ENCODE assay signal across 9 mouse cellular contexts in the genomic region with DNA sequence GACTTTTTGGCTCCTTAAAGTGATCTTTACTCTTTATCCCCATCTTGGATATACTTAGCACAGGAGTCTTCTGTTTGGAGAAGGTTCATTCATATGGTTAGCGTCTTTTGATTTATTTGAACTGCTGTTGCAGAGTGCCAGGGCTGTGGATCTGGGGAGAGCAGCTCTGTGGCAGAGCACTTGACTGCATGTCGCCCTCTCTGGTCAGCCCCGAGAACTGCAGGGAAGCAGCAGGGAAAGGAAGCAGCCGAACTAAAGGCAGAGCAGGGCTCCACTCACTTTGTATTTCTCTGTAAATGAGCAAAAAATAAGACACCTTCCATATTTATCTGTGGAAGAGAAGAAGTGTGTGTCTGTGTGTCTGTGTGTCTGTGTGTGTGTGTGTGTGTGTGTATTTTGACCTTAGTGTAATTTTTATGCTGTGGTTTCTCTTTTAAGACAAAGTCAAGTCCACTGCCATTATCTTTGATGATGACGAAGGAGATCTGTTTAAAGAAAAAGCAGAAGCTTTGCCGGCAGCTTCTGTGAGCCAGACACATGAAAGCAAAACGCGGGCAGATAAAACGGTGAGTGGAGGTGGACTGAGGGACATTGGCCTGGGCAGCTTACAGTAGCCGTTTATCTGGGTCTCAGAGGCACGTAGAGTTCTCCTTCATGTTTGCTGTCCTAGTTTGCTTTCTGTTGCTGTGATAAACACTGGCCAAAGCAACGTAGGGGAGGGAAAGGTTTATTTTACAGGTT. TPM values are rescaled to one million over a fixed set of nuclear protein-coding genes. Genes with fewer than 3 reads are reported as not detected.
DNase-seq lines count a peak whose midpoint lies in the region; ATAC-seq lines count a peak whose summit lies in the region.
"Had no signal": no experiment of that assay in that cellular context is flagged by ENCODE, and none has a peak within 500 bp of the region (broad histone marks: within the 10 kb centered on the region; RNA-seq: fewer than 3 reads in every experiment).

No protein-coding gene starts in this region.

- H3K9me3 ChIP-seq in kidney, embryonic 16.5 days (ENCODE audit: low read length): no peaks in the 10 kb centered on the region
- H3K9me3 ChIP-seq in forebrain, embryonic 14.5 days (replicated peaks; ENCODE audit: control insufficient read depth, low read length): no peaks in the 10 kb centered on the region
- H3K9me3 ChIP-seq in limb, embryonic 10.5 days (replicated peaks): no peaks in the 10 kb centered on the region
- H3K9me3 ChIP-seq: embryonic facial prominence, embryonic 15.5 days had no signal

- 64% methylated on average over 12 of the region's 12 CpGs for WGBS in kidney, embryonic 16.5 days
- WGBS in forebrain, embryonic 14.5 days: 66% methylated on average over 12 of the region's 12 CpGs
- 66% methylated on average over 12 of the region's 12 CpGs for WGBS in limb, embryonic 10.5 days

- no peak overlapping the region for H3K9ac ChIP-seq in kidney, embryonic 16.5 days (replicated peaks; ENCODE audit: low read length)
- no peak overlapping the region for H3K9ac ChIP-seq in forebrain, embryonic 14.5 days (ENCODE audit: low read length)
- H3K9ac ChIP-seq: embryonic facial prominence, embryonic 15.5 days had no signal

- no peaks in the 10 kb centered on the region for H3K4me1 ChIP-seq in kidney, embryonic 16.5 days (ENCODE audit: insufficient read depth, low read length)
- H3K4me1 ChIP-seq in forebrain, embryonic 14.5 days (ENCODE audit: control insufficient read depth, insufficient read depth, low read length): no peaks in the 10 kb centered on the region
- H3K4me1 ChIP-seq in limb, embryonic 10.5 days: no peaks in the 10 kb centered on the region
- H3K4me1 ChIP-seq: embryonic facial prominence, embryonic 15.5 days had no signal

- no peaks in the 10 kb centered on the region for H3K27me3 ChIP-seq in kidney, embryonic 16.5 days (ENCODE audit: insufficient read depth, low read length)
- H3K27me3 ChIP-seq in forebrain, embryonic 14.5 days (replicated peaks; ENCODE audit: control insufficient read depth, insufficient read depth, low read length): no peaks in the 10 kb centered on the region
- H3K27me3 ChIP-seq in limb, embryonic 10.5 days (ENCODE audit: low read depth, poor library complexity, severe bottlenecking): no peaks in the 10 kb centered on the region
- H3K27me3 ChIP-seq: embryonic facial prominence, embryonic 15.5 days had no signal

- no peak overlapping the region for H3K4me2 ChIP-seq in kidney, embryonic 16.5 days (replicated peaks; ENCODE audit: low read depth, low read length)
- no peak overlapping the region for H3K4me2 ChIP-seq in forebrain, embryonic 14.5 days (ENCODE audit: low read length)
- H3K4me2 ChIP-seq: embryonic facial prominence, embryonic 15.5 days had no signal

- H3K27ac ChIP-seq in kidney, embryonic 16.5 days (ENCODE audit: low read length): no peak overlapping the region
- no peak overlapping the region for H3K27ac ChIP-seq in forebrain, embryonic 14.5 days (ENCODE audit: low read depth, low read length)
- no peak overlapping the region for H3K27ac ChIP-seq in limb, embryonic 10.5 days
- H3K27ac ChIP-seq: embryonic facial prominence, embryonic 15.5 days had no signal

- peaks cover 62% of the 10 kb centered on the region for H3K36me3 ChIP-seq in kidney, embryonic 16.5 days (ENCODE audit: insufficient read depth, low read length)
- peaks cover 76% of the 10 kb centered on the region for H3K36me3 ChIP-seq in forebrain, embryonic 14.5 days (ENCODE audit: control insufficient read depth, insufficient read depth, low read length)
- H3K36me3 ChIP-seq in limb, embryonic 10.5 days: peaks cover 86% of the 10 kb centered on the region

- peak; percentile 69 for DNase-seq in kidney, adult 18-20 months
- peak; percentile 36 for DNase-seq in c-Kit-negative CD71-positive TER-119-positive erythroid progenitor cells, embryonic 14.5 days (ENCODE audit: low read depth, low spot score)
- peak; percentile 78 for DNase-seq in forebrain, embryonic 14.5 days (ENCODE audit: low spot score)
- DNase-seq in induced T-regulatory cell, adult 2 months (ENCODE audit: low read depth): peak; percentile 70
- DNase-seq in limb, embryonic 10.5 days (ENCODE audit: low spot score): peak; percentile 76
- DNase-seq in natural killer cell, adult 2 months (ENCODE audit: low spot score in 2 of 2): peak; percentile 27 to 51
- peak; percentile 47 for DNase-seq in telencephalon, adult 2 months (ENCODE audit: low read depth, low spot score)

- no peak for ATAC-seq in kidney, embryonic 16.5 days (ENCODE audit: low FRiP score, low TSS enrichment)
- ATAC-seq in forebrain, embryonic 14.5 days: peak; percentile 32; the same call in 1 of the 2 replicates

- no peak overlapping the region for H3K4me3 ChIP-seq in kidney, embryonic 16.5 days (ENCODE audit: low read length)
- H3K4me3 ChIP-seq in forebrain, embryonic 14.5 days (ENCODE audit: low read depth, low read length): no peak overlapping the region
- H3K4me3 ChIP-seq in limb, embryonic 10.5 days: no peak overlapping the region
- H3K4me3 ChIP-seq: embryonic facial prominence, embryonic 15.5 days had no signal

RNA-seq across cellular contexts. Expression of a gene that starts 21.1 kb away (rescaled TPM):
- polyA plus RNA-seq in kidney, embryonic 16.5 days (2015; fragmentation: Nextera tagmentation; extraction: Ambion mirVana): 58.2 and 59.7 TPM in 2 replicates
- polyA plus RNA-seq in forebrain, embryonic 14.5 days (2014; fragmentation: Nextera tagmentation; extraction: Ambion mirVana): 37.9 and 45.2 TPM in 2 replicates
- 47.1 and 52.7 TPM in 2 replicates for polyA plus RNA-seq in limb, embryonic 10.5 days (2016; fragmentation: Nextera tagmentation; extraction: Ambion mirVana)

RNA-seq across cellular contexts. Expression of a gene that starts 35.1 kb away (rescaled TPM):
- 5.9 and 7.1 TPM in 2 replicates for polyA plus RNA-seq in kidney, embryonic 16.5 days (2015; fragmentation: Nextera tagmentation; extraction: Ambion mirVana)
- 7.4 and 10.3 TPM in 2 replicates for polyA plus RNA-seq in forebrain, embryonic 14.5 days (2014; fragmentation: Nextera tagmentation; extraction: Ambion mirVana)
- 4.7 and 6.3 TPM in 2 replicates for polyA plus RNA-seq in limb, embryonic 10.5 days (2016; fragmentation: Nextera tagmentation; extraction: Ambion mirVana)

RNA-seq across cellular contexts. Expression of a gene that starts 35.7 kb away (rescaled TPM):
- 10.6 and 20.6 TPM in 2 replicates for polyA plus RNA-seq in kidney, embryonic 16.5 days (2015; fragmentation: Nextera tagmentation; extraction: Ambion mirVana)
- polyA plus RNA-seq in forebrain, embryonic 14.5 days (2014; fragmentation: Nextera tagmentation; extraction: Ambion mirVana): 22.7 and 22.8 TPM in 2 replicates
- polyA plus RNA-seq in limb, embryonic 10.5 days (2016; fragmentation: Nextera tagmentation; extraction: Ambion mirVana): 13.9 and 14.3 TPM in 2 replicates
